Mouse (Mus musculus) stomach, postnatal 0 days (tissue): ENCODE measurements around the gene Timm10b.

Experiments
- CTCF ChIP-seq: IDR thresholded peaks from 2 replicates; pipeline ENCODE4 v1.5.1; 2016; ENCODE audit warnings: antibody characterized with exemption, low read depth, mild to moderate bottlenecking, moderate library complexity
- EP300 ChIP-seq: optimal IDR thresholded peaks from 2 replicates; pipeline ENCODE3; 2016; ENCODE audit warnings: antibody characterized with exemption

DNA sequence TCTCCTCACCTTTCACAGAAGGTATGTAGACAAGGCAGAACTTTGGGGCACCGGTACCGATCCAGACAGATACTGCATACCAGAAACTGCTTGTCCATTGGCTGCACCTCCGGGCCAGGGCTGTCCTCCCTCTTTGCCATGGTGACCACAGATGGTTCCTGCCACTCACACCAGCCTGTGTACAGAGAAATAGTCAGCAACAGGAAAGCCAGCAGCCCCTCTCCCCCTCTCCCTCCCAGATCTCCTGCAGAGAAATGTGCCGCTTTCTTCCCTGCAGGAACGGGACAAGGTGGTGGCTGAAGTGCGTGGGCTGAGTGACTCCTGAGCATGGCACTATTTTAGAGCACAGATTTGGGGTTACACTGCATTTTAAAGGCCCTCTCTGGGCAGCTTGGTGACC, 14.5 kb upstream of the Timm10b start:
- no peak for TF ChIP-seq EP300
- TF ChIP-seq CTCF, result no peak
